Mouse (Mus musculus): Measurements from ENCODE around the gene Tbx5. TPM values are rescaled to one million over a fixed set of nuclear protein-coding genes. Genes with fewer than 3 reads are reported as not detected.

Tbx5 gene
- total and polyA plus RNA-seq, 3 experiments, result 0.05 TPM; not detected in 2

DNA sequence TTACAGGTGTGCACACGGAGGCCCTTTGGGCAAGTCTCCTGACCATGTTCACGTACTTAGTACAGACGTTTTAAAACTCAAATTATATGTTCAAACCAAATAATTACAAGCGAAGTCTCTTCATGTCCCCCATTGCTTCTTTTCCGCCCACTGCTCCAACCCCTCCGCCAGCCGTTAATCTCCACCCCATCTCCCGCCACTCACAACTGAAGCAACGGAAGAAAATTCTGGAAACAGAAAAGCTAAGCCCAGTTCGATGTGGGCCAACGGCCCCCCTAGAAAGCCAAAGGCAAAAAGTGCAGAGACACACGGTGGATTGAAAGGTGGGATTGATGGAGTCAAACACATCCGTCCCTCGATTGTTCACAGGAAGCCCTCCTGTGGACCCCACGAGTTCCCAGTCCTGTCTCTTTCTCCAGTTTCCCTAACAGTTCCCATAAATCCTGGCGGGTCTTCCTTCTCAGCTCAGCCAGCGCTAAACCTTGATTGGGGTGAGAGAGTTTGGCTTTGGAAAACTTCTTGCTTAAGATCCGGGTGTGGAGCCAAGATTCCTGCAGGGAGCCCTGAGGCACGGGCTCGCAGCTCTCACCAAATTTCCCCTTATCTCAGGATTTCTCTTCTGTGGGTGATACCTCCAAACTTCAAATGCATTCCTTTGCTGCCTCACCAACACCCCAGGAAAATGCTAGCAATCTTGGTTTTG lies 24.8 kb upstream of the Tbx5 start:
- Histone ChIP-seq H3K4me3 (ENCODE audit: low read depth, low read length) (no peak overlapping the region), H3K4me1 (ENCODE audit: insufficient read depth, low read depth, low read length) (no peaks in the 10 kb centered on the region), H3K9me3 (replicated peaks) (peaks cover 66% of the 10 kb centered on the region), H3K27me3 (ENCODE audit: insufficient read depth, low read length) (no peaks in the 10 kb centered on the region), H3K36me3 (replicated peaks) (no peaks in the 10 kb centered on the region)
- DNase-seq (ENCODE audit: low spot score) (no peak), ATAC-seq (ENCODE audit: extremely low read depth, insufficient number of reproducible peaks, low FRiP score, poor library complexity, severe bottlenecking) (no peak)
- TF ChIP-seq TAL1 (conservative IDR thresholded peaks at IDR 0.05; ENCODE audit: low read depth, low read length) (no peak), GATA1 (IDR thresholded peaks at IDR 0.05; ENCODE audit: borderline replicate concordance, low read length) (no peak), POLR2AphosphoS5 (IDR thresholded peaks at IDR 0.05; ENCODE audit: insufficient replicate concordance, low read depth, low read length) (no peak), GATA2 (IDR thresholded peaks at IDR 0.05; ENCODE audit: borderline replicate concordance, low read depth, low read length) (no peak), CTCF (IDR thresholded peaks at IDR 0.05; ENCODE audit: low read depth, low read length) (no peak)

- H3K4me1 ChIP-seq (ENCODE audit: insufficient read depth, low read depth, low read length), result no peaks in the 10 kb centered on the region
- ATAC-seq (ENCODE audit: extremely low read depth, insufficient number of reproducible peaks, low FRiP score, poor library complexity, severe bottlenecking) (no peak), DNase-seq (ENCODE audit: low spot score) (no peak)
- no peaks in the 10 kb centered on the region for H3K27me3 ChIP-seq (ENCODE audit: insufficient read depth, low read length)
- no peak for TF ChIP-seq TAL1 (conservative IDR thresholded peaks at IDR 0.05; ENCODE audit: low read depth, low read length)
- no peak for TF ChIP-seq CTCF (IDR thresholded peaks at IDR 0.05; ENCODE audit: low read depth, low read length)
- TF ChIP-seq POLR2AphosphoS5 (IDR thresholded peaks at IDR 0.05; ENCODE audit: insufficient replicate concordance, low read depth, low read length), result no peak
- no peak for TF ChIP-seq GATA1 (IDR thresholded peaks at IDR 0.05; ENCODE audit: borderline replicate concordance, low read length)
- TF ChIP-seq GATA2 (IDR thresholded peaks at IDR 0.05; ENCODE audit: borderline replicate concordance, low read depth, low read length), result no peak
- peaks cover 66% of the 10 kb centered on the region for H3K9me3 ChIP-seq (replicated peaks)
- no peaks in the 10 kb centered on the region for H3K36me3 ChIP-seq (replicated peaks)
- H3K4me3 ChIP-seq (ENCODE audit: low read depth, low read length), result no peak overlapping the region
Observed at GRCm38 (mm10) chr5:119808713-119809112, 23.8 kb upstream of the Tbx5 start.

DNA sequence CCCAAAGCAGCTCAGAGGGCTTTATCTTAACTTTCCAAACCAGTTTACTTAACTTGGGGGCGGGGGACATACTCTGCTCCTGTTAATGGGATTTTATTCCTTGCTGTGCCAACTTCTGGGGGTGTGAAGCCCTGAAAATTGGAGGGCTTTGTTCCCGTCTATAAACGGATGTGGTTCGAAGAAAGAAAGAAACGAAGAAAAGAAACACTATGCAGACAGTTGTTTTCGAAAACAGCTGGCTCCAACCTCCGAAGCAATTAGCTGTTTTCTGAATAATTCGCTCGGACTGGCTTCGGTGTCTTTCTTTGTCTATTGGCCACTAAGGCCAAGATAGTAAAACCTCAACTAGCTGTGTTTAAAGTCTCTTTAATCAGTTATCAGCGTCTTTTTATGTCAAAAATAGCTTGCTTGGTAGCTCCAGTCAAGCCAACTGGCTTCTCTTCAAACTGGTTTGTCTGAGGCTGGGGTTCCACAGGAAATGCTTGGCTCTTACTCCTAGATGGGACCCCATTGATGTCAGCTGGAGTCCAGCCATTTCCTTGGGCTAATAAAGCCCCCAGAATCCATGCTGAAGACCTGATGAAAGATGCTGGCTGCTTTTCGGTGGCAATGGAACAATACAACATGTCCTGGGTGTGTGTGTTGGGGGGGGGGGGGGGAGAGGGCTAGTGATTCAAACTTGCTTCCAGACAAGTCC lies 21.3 kb upstream of the Tbx5 start:
- Histone ChIP-seq H3K36me3 (replicated peaks) (no peaks in the 10 kb centered on the region), H3K27me3 (ENCODE audit: insufficient read depth, low read length) (no peaks in the 10 kb centered on the region), H3K4me3 (ENCODE audit: low read depth, low read length) (no peak overlapping the region), H3K4me1 (ENCODE audit: insufficient read depth, low read depth, low read length) (no peaks in the 10 kb centered on the region), H3K9me3 (replicated peaks) (peaks cover 61% of the 10 kb centered on the region)
- ATAC-seq (ENCODE audit: extremely low read depth, insufficient number of reproducible peaks, low FRiP score, poor library complexity, severe bottlenecking) (no peak), DNase-seq (ENCODE audit: low spot score) (no peak)
- TF ChIP-seq CTCF (IDR thresholded peaks at IDR 0.05; ENCODE audit: low read depth, low read length), result no peak
- TF ChIP-seq TAL1 (conservative IDR thresholded peaks at IDR 0.05; ENCODE audit: low read depth, low read length), result no peak
- TF ChIP-seq POLR2AphosphoS5 (IDR thresholded peaks at IDR 0.05; ENCODE audit: insufficient replicate concordance, low read depth, low read length), result no peak
- no peak for TF ChIP-seq GATA2 (IDR thresholded peaks at IDR 0.05; ENCODE audit: borderline replicate concordance, low read depth, low read length)
- TF ChIP-seq GATA1 (IDR thresholded peaks at IDR 0.05; ENCODE audit: borderline replicate concordance, low read length), result no peak

DNA sequence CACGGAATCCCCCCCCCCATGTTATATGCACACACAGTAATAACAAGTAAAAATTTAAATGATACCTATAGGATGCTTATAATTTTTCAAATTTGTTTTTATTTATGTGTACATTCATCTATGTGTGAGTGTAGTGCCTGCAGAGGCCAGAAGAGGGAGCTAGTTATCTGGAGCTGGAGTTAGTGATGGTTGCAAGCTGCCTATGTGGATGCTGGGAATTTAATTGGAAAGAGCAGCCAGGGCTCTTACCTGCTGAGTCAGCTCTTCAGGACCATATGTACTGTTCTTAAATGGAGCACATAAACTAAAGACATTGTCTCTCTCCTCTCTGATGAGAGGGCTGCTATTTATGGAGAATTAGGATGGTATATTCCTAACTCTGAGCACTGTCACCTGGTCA lies 17.2 kb upstream of the Tbx5 start:
- no peak overlapping the region for H3K4me3 ChIP-seq (ENCODE audit: low read depth, low read length)
- H3K4me1 ChIP-seq (ENCODE audit: insufficient read depth, low read depth, low read length), result no peaks in the 10 kb centered on the region
- no peak for TF ChIP-seq TAL1 (conservative IDR thresholded peaks at IDR 0.05; ENCODE audit: low read depth, low read length)
- TF ChIP-seq GATA2 (IDR thresholded peaks at IDR 0.05; ENCODE audit: borderline replicate concordance, low read depth, low read length), result no peak
- no peak for TF ChIP-seq CTCF (IDR thresholded peaks at IDR 0.05; ENCODE audit: low read depth, low read length)
- TF ChIP-seq GATA1 (IDR thresholded peaks at IDR 0.05; ENCODE audit: borderline replicate concordance, low read length), result no peak
- TF ChIP-seq POLR2AphosphoS5 (IDR thresholded peaks at IDR 0.05; ENCODE audit: insufficient replicate concordance, low read depth, low read length), result no peak
- no peaks in the 10 kb centered on the region for H3K36me3 ChIP-seq (replicated peaks)
- H3K27me3 ChIP-seq (ENCODE audit: insufficient read depth, low read length), result no peaks in the 10 kb centered on the region
- ATAC-seq (ENCODE audit: extremely low read depth, insufficient number of reproducible peaks, low FRiP score, poor library complexity, severe bottlenecking) (no peak), DNase-seq (ENCODE audit: low spot score) (no peak)
- peaks cover 63% of the 10 kb centered on the region for H3K9me3 ChIP-seq (replicated peaks)

DNA sequence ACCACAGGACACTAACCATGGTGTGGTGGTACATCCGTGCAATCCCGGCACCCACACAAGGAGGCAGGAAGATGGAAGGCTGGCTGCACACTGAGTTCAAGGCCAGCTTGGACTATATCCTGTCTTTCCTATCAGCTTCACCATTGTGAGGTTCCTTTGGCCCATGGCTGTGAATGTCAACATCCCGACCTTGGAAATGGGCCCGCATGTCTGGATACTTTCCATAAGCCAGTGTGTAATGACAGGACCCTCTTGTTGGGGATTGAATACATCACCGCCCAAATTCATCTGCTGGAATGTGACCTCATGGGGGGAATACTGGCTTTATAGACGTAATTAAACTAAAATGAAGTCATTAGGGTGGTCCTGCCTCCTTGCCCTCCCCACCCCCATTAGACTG lies 12.0 kb upstream of the Tbx5 start:
- no peak for TF ChIP-seq CTCF (IDR thresholded peaks at IDR 0.05; ENCODE audit: low read depth, low read length)
- TF ChIP-seq GATA2 (IDR thresholded peaks at IDR 0.05; ENCODE audit: borderline replicate concordance, low read depth, low read length), result no peak
- no peak for TF ChIP-seq GATA1 (IDR thresholded peaks at IDR 0.05; ENCODE audit: borderline replicate concordance, low read length)
- no peak for TF ChIP-seq TAL1 (conservative IDR thresholded peaks at IDR 0.05; ENCODE audit: low read depth, low read length)
- TF ChIP-seq POLR2AphosphoS5 (IDR thresholded peaks at IDR 0.05; ENCODE audit: insufficient replicate concordance, low read depth, low read length), result no peak
- Histone ChIP-seq H3K4me3 (ENCODE audit: low read depth, low read length) (no peak overlapping the region), H3K36me3 (replicated peaks) (no peaks in the 10 kb centered on the region), H3K4me1 (ENCODE audit: insufficient read depth, low read depth, low read length) (no peaks in the 10 kb centered on the region), H3K9me3 (replicated peaks) (peaks cover 85% of the 10 kb centered on the region), H3K27me3 (ENCODE audit: insufficient read depth, low read length) (no peaks in the 10 kb centered on the region)
- no peak for DNase-seq (ENCODE audit: low spot score)
- ATAC-seq (ENCODE audit: extremely low read depth, insufficient number of reproducible peaks, low FRiP score, poor library complexity, severe bottlenecking), result no peak

GRCm38 (mm10) chr5:119821506-119821905 lies 11.0 kb upstream of the Tbx5 start:
- no peaks in the 10 kb centered on the region for H3K27me3 ChIP-seq (ENCODE audit: insufficient read depth, low read length)
- no peak overlapping the region for H3K4me3 ChIP-seq (ENCODE audit: low read depth, low read length)

More at GRCm38 (mm10) chr5:119821506-119821905, 11.0 kb upstream of the Tbx5 start:
- Histone ChIP-seq H3K9me3 (replicated peaks) (peaks cover 85% of the 10 kb centered on the region), H3K4me1 (ENCODE audit: insufficient read depth, low read depth, low read length) (no peaks in the 10 kb centered on the region), H3K36me3 (replicated peaks) (no peaks in the 10 kb centered on the region)
- no peak for TF ChIP-seq CTCF (IDR thresholded peaks at IDR 0.05; ENCODE audit: low read depth, low read length)
- no peak for TF ChIP-seq GATA1 (IDR thresholded peaks at IDR 0.05; ENCODE audit: borderline replicate concordance, low read length)
- no peak for TF ChIP-seq TAL1 (conservative IDR thresholded peaks at IDR 0.05; ENCODE audit: low read depth, low read length)
- TF ChIP-seq POLR2AphosphoS5 (IDR thresholded peaks at IDR 0.05; ENCODE audit: insufficient replicate concordance, low read depth, low read length), result no peak
- no peak for TF ChIP-seq GATA2 (IDR thresholded peaks at IDR 0.05; ENCODE audit: borderline replicate concordance, low read depth, low read length)
- no peak for ATAC-seq (ENCODE audit: extremely low read depth, insufficient number of reproducible peaks, low FRiP score, poor library complexity, severe bottlenecking)
- DNase-seq (ENCODE audit: low spot score), result no peak
